Mouse (Mus musculus): ENCODE results near the gene Arhgef17. TPM values are rescaled to one million over a fixed set of nuclear protein-coding genes. Genes with fewer than 3 reads are reported as not detected.
"Not testable (repeated sequence)": the region's sequence is repeated elsewhere in the genome, so short reads cannot be mapped to it uniquely, and the experiment has no call there.

Arhgef17 gene
- polyA plus RNA-seq, 1 experiment from 2014 or later, result 7.4 TPM

DNA sequence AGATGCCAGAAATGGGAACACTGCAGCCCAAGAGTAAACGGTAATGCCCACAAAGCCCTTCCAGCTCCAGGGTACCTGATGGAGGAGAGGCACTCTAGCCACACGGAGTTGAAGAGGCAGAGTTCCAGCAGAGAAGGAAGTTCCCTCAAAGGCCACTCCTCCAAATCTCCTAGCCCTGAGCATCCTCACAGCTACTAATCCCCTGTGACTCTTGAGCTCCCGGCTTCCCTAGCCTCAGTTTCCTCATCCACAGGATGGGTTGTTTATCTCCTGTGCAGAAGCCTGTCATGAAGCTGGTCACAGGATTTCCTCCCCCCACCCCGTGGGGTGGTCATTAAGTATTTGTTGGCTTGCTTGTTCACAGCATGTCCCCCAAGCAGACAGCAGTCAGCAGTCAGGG lies 76.6 kb downstream of the Arhgef17 start:
- Histone ChIP-seq H3K36me3 (ENCODE audit: control insufficient read depth, insufficient read depth, low read length) (no peaks in the 10 kb centered on the region), H3K27me3 (ENCODE audit: control insufficient read depth, insufficient read depth, low read length) (no peaks in the 10 kb centered on the region), H3K27ac (ENCODE audit: low read length) (peak overlapping the region; percentile 76), H3K9me3 (replicated peaks; ENCODE audit: control insufficient read depth, low read length) (no peaks in the 10 kb centered on the region), H3K4me3 (replicated peaks; ENCODE audit: low read length) (no peak overlapping the region; the same call in 1 of the 2 replicates), H3K9ac (ENCODE audit: low read length) (0 out of 2 replicates have a peak overlapping the region, but pooled peaks have one; percentile 11), H3K4me2 (ENCODE audit: low read depth, low read length) (0 out of 2 replicates have a peak overlapping the region, but pooled peaks have one; percentile 17), H3K4me1 (ENCODE audit: control insufficient read depth, insufficient read depth, low read length) (peaks cover 16% of the 10 kb centered on the region; the same call in 1 of the 2 replicates)
- WGBS, result 39% methylated on average over 4 of the region's 4 CpGs
- no peak for ATAC-seq (ENCODE audit: insufficient read depth, low FRiP score)

DNA sequence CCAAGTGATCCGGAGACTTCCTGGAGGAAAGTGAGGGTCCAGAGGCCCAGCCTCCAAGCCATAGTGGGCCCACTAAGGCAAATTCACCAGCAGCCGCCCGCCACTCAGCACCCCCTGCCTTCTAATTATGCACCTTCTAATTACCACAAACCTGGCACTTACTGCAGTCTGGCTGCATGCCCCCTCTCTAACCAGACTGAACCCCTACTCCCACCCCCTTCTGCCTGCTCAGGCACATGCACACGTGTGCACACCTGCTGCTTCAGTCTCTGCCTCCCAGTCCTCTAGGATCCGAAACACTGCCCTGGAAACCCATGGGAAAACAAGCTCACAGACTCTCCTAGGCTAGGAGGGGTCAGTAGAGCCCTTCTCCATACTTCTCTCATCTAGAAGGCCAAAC lies 77.0 kb downstream of the Arhgef17 start:
- 73% methylated on average over 5 of the region's 5 CpGs for WGBS
- no peaks in the 10 kb centered on the region for H3K9me3 ChIP-seq (replicated peaks; ENCODE audit: control insufficient read depth, low read length)
- no peak for ATAC-seq (ENCODE audit: insufficient read depth, low FRiP score)

GRCm38 (mm10) chr7:100854137-100854814 lies 77.6 kb downstream of the Arhgef17 start:
- no peak overlapping the region; the same call in 1 of the 2 replicates for H3K4me2 ChIP-seq (ENCODE audit: low read depth, low read length)
- H3K4me1 ChIP-seq (ENCODE audit: control insufficient read depth, insufficient read depth, low read length), result peaks cover 16% of the 10 kb centered on the region; the same call in 1 of the 2 replicates
- H3K4me3 ChIP-seq (replicated peaks; ENCODE audit: low read length), result no peak overlapping the region
- H3K27me3 ChIP-seq (ENCODE audit: control insufficient read depth, insufficient read depth, low read length), result no peaks in the 10 kb centered on the region
- no peak overlapping the region for H3K9ac ChIP-seq (ENCODE audit: low read length)
- no peak overlapping the region for H3K27ac ChIP-seq (ENCODE audit: low read length)
- H3K9me3 ChIP-seq (replicated peaks; ENCODE audit: control insufficient read depth, low read length), result no peaks in the 10 kb centered on the region
- ATAC-seq (ENCODE audit: insufficient read depth, low FRiP score), result no peak
- 52% methylated on average over 6 of the region's 6 CpGs for WGBS
- H3K36me3 ChIP-seq (ENCODE audit: control insufficient read depth, insufficient read depth, low read length), result no peaks in the 10 kb centered on the region

More for the DNA sequence above, 77.0 kb downstream of the Arhgef17 start:
- Histone ChIP-seq H3K36me3 (ENCODE audit: control insufficient read depth, insufficient read depth, low read length) (no peaks in the 10 kb centered on the region), H3K4me3 (replicated peaks; ENCODE audit: low read length) (peak overlapping the region; percentile 9; the same call in 1 of the 2 replicates), H3K27ac (ENCODE audit: low read length) (no peak overlapping the region), H3K9ac (ENCODE audit: low read length) (0 out of 2 replicates have a peak overlapping the region, but pooled peaks have one; percentile 11), H3K4me1 (ENCODE audit: control insufficient read depth, insufficient read depth, low read length) (peaks cover 16% of the 10 kb centered on the region; the same call in 1 of the 2 replicates), H3K27me3 (ENCODE audit: control insufficient read depth, insufficient read depth, low read length) (no peaks in the 10 kb centered on the region), H3K4me2 (ENCODE audit: low read depth, low read length) (no peak overlapping the region)

DNA sequence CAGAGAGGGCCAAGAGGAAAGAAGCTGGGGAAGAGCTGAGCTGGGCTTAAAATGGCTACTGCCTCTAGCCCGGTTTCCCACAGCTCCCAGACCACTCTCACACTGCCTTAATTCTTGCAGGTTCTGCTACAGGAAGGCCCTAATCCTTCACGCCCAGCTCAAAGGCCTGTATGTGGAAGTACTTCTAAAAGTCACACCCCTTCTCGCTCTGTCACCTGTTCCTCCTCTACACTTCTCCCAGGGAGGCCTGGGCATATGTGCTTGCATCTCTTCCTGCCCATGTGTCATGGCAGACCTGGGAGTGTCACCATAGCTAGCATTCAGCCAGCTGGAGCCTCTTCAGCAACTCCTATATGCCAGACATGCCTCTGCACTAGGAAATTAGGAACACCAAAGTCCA lies 78.5 kb downstream of the Arhgef17 start:
- no peak for ATAC-seq (ENCODE audit: insufficient read depth, low FRiP score)
- Histone ChIP-seq H3K4me2 (ENCODE audit: low read depth, low read length) (no peak overlapping the region), H3K4me1 (ENCODE audit: control insufficient read depth, insufficient read depth, low read length) (peaks cover 16% of the 10 kb centered on the region; the same call in 1 of the 2 replicates), H3K27me3 (ENCODE audit: control insufficient read depth, insufficient read depth, low read length) (no peaks in the 10 kb centered on the region), H3K4me3 (replicated peaks; ENCODE audit: low read length) (no peak overlapping the region), H3K27ac (ENCODE audit: low read length) (no peak overlapping the region), H3K9me3 (replicated peaks; ENCODE audit: control insufficient read depth, low read length) (no peaks in the 10 kb centered on the region), H3K9ac (ENCODE audit: low read length) (no peak overlapping the region), H3K36me3 (ENCODE audit: control insufficient read depth, insufficient read depth, low read length) (no peaks in the 10 kb centered on the region)
- 77% methylated on average over 3 of the region's 3 CpGs for WGBS

GRCm38 (mm10) chr7:100851481-100852356 lies 80.2 kb downstream of the Arhgef17 start:
- no peaks in the 10 kb centered on the region for H3K9me3 ChIP-seq (replicated peaks; ENCODE audit: control insufficient read depth, low read length)
- WGBS, result 63% methylated on average over 9 of the region's 9 CpGs
- no peaks in the 10 kb centered on the region for H3K27me3 ChIP-seq (ENCODE audit: control insufficient read depth, insufficient read depth, low read length)
- H3K27ac ChIP-seq (ENCODE audit: low read length), result no peak overlapping the region; the same call in 1 of the 2 replicates
- H3K4me2 ChIP-seq (ENCODE audit: low read depth, low read length), result no peak overlapping the region
- no peak overlapping the region for H3K4me3 ChIP-seq (replicated peaks; ENCODE audit: low read length)
- no peak for ATAC-seq (ENCODE audit: insufficient read depth, low FRiP score)
- H3K36me3 ChIP-seq (ENCODE audit: control insufficient read depth, insufficient read depth, low read length), result no peaks in the 10 kb centered on the region
- H3K9ac ChIP-seq (ENCODE audit: low read length), result no peak overlapping the region
- H3K4me1 ChIP-seq (ENCODE audit: control insufficient read depth, insufficient read depth, low read length), result peaks cover 16% of the 10 kb centered on the region; the same call in 1 of the 2 replicates

- no peak for ATAC-seq (ENCODE audit: insufficient read depth, low FRiP score)
- 95% methylated on average over 2 of the region's 2 CpGs for WGBS
- Histone ChIP-seq H3K9me3 (replicated peaks; ENCODE audit: control insufficient read depth, low read length) (no peaks in the 10 kb centered on the region), H3K27me3 (ENCODE audit: control insufficient read depth, insufficient read depth, low read length) (no peaks in the 10 kb centered on the region), H3K27ac (ENCODE audit: low read length) (no peak overlapping the region), H3K9ac (ENCODE audit: low read length) (no peak overlapping the region), H3K4me1 (ENCODE audit: control insufficient read depth, insufficient read depth, low read length) (peaks cover 18% of the 10 kb centered on the region), H3K4me3 (replicated peaks; ENCODE audit: low read length) (no peak overlapping the region), H3K36me3 (ENCODE audit: control insufficient read depth, insufficient read depth, low read length) (no peaks in the 10 kb centered on the region), H3K4me2 (ENCODE audit: low read depth, low read length) (no peak overlapping the region)
Measured at GRCm38 (mm10) chr7:100849508-100849907, 82.4 kb downstream of the Arhgef17 start.

DNA sequence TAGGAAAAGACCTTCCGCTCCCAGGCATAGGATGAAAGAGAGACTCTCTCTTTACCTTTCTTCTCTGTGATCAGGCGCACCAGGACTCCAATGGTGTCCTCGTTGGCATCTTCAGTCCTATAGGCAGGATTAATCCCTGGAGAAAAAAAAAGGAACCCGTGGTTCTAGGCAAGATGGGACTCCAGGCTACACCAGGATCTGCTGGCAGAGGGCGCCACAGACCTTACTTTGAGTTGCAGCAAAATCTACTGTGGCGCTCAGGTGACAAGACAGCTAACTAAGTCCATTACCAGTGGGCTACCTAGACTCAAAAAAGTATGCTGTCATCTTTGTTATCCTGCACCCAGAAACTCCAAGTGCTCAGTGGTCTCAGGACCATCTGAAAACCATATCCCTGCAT lies 83.2 kb downstream of the Arhgef17 start:
- Histone ChIP-seq H3K4me2 (ENCODE audit: low read depth, low read length) (no peak overlapping the region), H3K27me3 (ENCODE audit: control insufficient read depth, insufficient read depth, low read length) (no peaks in the 10 kb centered on the region), H3K9me3 (replicated peaks; ENCODE audit: control insufficient read depth, low read length) (no peaks in the 10 kb centered on the region), H3K4me3 (replicated peaks; ENCODE audit: low read length) (no peak overlapping the region), H3K27ac (ENCODE audit: low read length) (no peak overlapping the region), H3K9ac (ENCODE audit: low read length) (no peak overlapping the region), H3K36me3 (ENCODE audit: control insufficient read depth, insufficient read depth, low read length) (no peaks in the 10 kb centered on the region), H3K4me1 (ENCODE audit: control insufficient read depth, insufficient read depth, low read length) (peaks cover 18% of the 10 kb centered on the region)
- 40% methylated on average over 6 of the region's 6 CpGs for WGBS
- ATAC-seq (ENCODE audit: insufficient read depth, low FRiP score), result no peak

- H3K36me3 ChIP-seq (ENCODE audit: control insufficient read depth, insufficient read depth, low read length), result no peaks in the 10 kb centered on the region
- H3K4me1 ChIP-seq (ENCODE audit: control insufficient read depth, insufficient read depth, low read length), result peaks cover 18% of the 10 kb centered on the region
- no peaks in the 10 kb centered on the region for H3K9me3 ChIP-seq (replicated peaks; ENCODE audit: control insufficient read depth, low read length)
- WGBS, result 90% methylated on average over 6 of the region's 6 CpGs
- no peak overlapping the region for H3K9ac ChIP-seq (ENCODE audit: low read length)
- H3K27ac ChIP-seq (ENCODE audit: low read length), result no peak overlapping the region
- no peak overlapping the region for H3K4me3 ChIP-seq (replicated peaks; ENCODE audit: low read length)
- ATAC-seq (ENCODE audit: insufficient read depth, low FRiP score), result no peak
- no peaks in the 10 kb centered on the region for H3K27me3 ChIP-seq (ENCODE audit: control insufficient read depth, insufficient read depth, low read length)
- H3K4me2 ChIP-seq (ENCODE audit: low read depth, low read length), result no peak overlapping the region
Measured at GRCm38 (mm10) chr7:100847131-100847530, 84.8 kb downstream of the Arhgef17 start.

DNA sequence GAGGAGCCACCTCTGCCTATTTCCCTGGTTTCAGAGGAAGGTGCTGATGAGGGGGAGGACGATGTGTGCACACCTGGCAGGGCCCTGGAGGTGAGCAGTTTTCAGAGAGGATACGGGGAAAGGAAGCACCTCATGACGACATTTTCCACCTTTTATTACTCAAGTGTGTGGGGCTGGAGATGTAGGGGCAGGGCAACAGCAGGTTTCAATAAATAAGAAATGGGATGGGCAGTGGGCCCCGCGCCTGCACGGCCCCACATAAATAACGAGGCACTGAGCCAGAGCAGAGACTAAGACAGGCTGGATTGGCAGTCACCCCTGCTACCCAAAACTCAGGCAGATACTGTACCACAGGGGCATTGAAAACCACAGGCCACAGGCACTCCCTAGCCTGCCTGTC lies 85.9 kb downstream of the Arhgef17 start:
- ATAC-seq (ENCODE audit: insufficient read depth, low FRiP score); H3K27ac ChIP-seq (ENCODE audit: low read length); H3K9ac ChIP-seq (ENCODE audit: low read length); H3K4me3 ChIP-seq (replicated peaks; ENCODE audit: low read length); H3K27me3 ChIP-seq (ENCODE audit: control insufficient read depth, insufficient read depth, low read length); H3K36me3 ChIP-seq (ENCODE audit: control insufficient read depth, insufficient read depth, low read length); H3K4me2 ChIP-seq (ENCODE audit: low read depth, low read length); H3K9me3 ChIP-seq (replicated peaks; ENCODE audit: control insufficient read depth, low read length): not testable (repeated sequence)
- H3K4me1 ChIP-seq (ENCODE audit: control insufficient read depth, insufficient read depth, low read length), result peaks cover 10% of the 10 kb centered on the region
- WGBS, result 58% methylated on average over 7 of the region's 7 CpGs

Data from stomach, embryonic 16.5 days (tissue).